Mouse (Mus musculus): ENCODE results near the gene Fhl3. TPM values are rescaled to one million over a fixed set of nuclear protein-coding genes. Genes with fewer than 3 reads are reported as not detected.
"Not testable (repeated sequence)": the region's sequence is repeated elsewhere in the genome, so short reads cannot be mapped to it uniquely, and the experiment has no call there.

Fhl3 gene
- total RNA-seq, 2 experiments from 2014 or later, result 61.2 to 65.0 TPM

DNA sequence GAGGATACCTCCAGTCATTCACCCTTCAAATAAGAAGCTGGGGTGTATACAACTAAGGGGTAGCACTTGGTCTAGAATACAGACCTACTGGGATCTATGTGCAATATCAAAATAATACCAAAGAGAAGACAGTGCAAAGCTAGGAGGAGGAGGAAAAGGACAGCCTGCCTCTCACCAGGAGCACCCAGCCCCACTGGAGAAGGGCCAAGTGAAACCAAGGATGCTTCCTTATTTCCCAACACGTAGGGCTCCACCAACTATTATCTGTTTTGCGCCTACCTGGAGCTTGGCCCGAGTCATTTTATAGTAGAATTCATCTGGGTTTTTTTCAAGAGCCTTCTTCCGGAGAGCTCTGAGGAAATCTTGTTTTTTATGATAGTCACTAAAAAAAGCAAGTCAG, 17.0 kb upstream of the Fhl3 start:
- no peak for DNase-seq

DNA sequence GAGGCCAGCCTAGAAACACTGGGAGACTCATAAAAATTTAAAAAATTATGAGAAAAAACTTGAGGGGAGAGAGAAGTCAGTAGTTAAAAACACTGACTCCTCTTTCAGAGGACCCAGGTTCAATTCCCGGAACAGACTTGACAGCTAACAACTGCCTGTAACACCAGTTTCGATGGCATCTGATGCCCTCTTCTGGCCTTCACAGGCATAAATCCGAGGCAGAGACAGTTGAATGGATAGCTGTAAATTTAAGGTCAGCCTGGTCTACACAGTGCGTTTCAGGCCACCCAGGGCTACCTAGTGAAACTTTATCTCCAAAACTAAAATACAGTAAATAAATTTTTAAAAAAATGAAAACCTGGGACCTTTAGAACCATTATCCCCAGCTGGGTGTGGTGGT, 15.5 kb upstream of the Fhl3 start:
- DNase-seq, result no peak

DNA sequence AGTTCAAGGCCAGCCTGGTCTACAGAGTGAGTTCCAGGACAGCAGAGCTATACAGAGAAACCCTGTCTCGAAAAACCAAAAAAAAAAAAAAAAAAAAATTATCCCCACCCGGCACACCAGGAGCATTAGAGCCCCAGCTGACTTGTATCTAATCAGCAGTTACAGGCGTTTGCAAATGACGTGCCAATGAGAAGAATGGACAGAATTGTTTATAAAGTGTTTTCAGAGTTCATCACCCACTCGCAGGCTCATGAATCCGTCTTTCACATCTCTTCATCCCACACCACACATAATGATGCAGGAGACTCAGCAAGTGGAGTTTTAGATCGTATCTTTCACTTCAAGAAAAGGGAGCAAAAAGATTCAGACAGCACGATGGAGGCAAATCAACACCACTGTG, 15.0 kb upstream of the Fhl3 start:
- no peak for DNase-seq

DNA sequence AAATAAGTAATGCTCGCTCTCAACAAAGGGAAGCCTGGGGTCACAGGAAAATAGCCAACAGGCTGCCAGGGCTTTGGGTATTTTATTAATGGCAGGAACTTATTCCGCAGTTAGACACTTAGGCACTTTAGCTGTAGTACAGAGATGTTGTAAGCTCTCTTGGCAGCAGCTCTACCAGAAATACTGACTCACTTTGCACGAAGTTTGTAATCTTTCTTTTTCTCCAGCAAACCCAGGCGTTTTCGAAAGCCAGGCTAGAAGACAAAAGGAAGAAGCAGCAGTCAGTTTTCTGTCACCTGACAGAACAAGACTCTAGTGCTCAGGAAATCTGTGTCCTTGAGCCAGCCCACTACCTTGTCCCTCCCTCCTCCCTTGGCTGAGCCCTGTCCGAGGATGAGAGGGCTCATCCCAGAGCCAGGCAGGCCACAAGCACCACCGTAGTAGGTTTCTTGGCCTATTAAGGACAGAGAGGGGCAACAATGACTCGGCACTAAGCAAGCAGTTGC, 14.6 kb upstream of the Fhl3 start:
- DNase-seq, result no peak

DNA sequence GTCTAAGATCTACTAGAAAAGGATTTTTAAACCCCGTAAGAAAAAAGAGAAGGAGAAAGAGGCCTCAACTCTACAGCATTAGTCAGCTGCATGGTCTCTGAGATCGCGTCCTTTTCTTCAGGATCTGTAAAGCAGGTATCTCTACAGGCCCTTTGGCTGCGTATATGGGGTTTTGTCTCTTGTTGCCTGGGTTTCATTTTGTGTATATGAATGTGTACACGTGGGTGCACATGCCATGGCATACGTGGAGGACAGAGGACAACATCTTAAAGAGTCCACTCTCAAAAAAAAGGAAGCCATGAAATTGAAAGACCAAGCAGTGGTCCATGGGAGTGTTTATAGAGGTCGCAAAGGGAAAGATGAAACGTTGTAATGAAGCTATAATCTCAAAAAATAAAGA, 9.0 kb upstream of the Fhl3 start:
- no peak for DNase-seq

DNA sequence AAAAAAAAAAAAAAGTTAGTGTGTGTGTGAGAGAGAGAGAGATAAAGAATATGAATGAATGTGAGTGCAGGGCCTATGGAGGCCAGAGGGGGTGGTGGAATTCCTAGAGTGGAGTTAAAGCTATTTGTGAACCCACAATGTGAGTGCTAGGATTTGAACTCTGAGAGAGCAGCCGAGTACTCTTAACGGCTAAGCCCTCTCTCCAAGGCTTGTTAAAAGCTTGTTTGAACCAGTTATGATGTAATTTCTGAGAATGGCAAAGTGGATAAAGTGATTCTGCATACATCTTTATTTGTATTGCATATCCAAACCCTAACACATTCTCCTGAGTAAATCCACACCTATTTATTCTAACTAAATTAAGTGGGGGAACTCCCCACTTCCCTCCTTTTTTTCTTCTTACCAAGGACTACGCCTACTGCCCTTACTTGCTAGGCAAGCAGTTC, 8.1 kb upstream of the Fhl3 start:
- no peak for DNase-seq

DNA sequence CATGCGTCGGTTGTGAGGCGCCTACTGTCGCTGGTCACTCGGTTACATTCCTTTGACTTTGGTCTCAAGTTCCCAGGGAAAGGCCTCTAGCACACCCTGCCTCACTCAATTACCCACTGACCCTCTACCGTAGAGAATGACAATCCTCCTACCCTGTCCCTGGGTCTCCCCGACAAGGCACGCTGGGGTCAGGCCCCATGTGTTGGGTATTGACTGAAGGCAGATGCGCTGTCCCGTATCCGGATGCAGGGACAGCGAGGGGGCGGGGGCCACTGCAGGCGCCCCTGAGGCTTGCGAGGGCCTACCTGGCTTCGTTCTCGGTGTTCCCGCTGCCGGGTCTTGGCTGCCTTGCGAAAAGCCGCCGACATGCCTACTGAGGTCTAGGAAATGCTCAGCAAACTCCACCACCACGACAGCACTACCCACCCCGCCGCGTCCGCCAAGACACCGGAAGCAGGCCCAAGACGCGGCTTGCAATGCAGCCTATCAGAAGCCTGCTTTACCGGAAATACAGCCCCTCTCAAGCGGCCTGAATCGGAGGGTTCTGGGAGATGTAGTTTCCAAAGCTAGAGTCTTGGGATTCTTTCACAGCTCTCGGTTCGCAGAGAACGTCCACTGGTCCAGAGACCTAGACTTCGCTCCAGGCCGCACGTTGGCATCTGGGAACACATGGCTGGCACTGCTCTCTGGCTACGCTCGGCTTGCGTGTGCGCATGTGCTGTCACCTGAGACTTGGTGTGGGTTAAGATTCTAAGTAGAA, 7.2 kb upstream of the Fhl3 start, which contains the start of gene Utp11:
Utp11 (minus strand) TSS at position 466 of the 760 bp plus-strand sequence.
- DNase-seq, result peak; percentile 79

DNA sequence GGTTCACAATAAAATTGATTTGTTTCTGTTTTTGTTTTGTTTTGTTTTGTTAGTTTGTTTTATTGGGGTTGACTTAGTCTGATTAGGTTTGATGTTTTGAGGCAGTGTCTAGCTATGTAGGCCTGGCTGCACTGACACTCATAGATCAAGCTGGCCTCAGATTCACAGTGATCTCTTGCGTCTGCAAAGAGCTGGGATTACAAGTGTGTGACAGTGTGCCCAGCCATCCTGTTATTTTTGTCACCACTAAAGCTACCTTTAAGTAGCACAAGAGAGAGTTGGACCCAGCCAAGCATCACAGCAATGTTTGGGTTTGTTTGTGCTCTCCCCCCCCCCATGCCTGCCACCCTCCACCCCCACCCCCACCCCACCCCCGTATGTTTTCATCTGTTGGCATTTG, 5.9 kb upstream of the Fhl3 start:
- DNase-seq, result no peak

DNA sequence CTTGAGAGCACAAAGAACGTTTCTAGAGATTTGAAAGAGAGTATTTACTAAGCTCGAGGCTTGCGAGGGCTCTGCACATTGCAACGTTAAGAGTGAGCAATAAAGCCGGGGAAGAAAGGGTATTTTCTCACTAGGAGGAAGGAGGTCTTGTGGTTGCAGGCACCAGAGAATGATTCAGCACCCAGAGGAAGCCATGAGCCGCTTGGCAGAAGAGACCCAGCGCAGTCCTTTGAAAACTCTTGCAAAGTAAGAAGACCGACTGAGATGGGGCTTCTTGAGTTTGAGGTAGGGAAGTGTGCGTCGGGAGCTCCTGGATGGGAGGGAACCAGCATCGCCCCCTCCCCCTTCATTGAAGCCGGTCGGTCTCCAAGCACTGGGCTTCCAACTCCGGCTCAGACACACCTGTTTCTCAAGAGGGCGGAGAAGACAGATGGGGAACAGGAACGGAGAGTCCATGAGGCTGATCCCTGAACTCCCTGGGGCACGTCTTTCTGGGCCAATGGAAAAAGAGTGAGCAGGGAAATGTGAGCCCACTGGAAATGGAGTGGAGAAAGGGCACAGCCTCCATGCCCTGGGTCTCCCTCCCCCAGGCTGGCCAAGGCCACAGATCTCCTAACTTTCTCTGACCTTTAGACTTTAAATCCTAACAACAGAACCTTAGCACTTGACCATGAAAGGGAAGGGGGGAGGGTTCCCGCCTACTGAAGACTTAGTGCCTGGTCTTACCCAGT, 4.5 kb upstream of the Fhl3 start:
- DNase-seq, result no peak

DNA sequence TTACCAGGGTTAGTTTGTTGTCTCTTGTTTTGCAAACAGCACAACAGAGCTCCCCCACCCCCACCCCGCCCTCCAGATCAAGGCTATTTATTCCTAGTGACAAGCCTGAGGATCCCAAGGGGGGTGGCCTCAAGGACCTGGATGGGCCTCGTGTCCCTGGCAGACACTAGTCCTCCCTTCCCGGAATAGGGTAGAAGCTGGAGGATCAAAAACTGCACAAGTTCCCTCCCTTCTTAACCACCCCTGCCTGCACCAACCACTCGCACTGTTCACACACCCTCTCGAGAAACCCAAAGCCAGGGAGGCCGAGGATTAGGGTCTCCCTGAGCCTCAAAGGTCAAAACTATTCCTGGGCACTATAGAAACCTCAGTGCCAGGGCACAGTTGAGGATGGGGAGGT, 710 bp upstream of the Fhl3 start:
- DNase-seq, result peak; percentile 13

DNA sequence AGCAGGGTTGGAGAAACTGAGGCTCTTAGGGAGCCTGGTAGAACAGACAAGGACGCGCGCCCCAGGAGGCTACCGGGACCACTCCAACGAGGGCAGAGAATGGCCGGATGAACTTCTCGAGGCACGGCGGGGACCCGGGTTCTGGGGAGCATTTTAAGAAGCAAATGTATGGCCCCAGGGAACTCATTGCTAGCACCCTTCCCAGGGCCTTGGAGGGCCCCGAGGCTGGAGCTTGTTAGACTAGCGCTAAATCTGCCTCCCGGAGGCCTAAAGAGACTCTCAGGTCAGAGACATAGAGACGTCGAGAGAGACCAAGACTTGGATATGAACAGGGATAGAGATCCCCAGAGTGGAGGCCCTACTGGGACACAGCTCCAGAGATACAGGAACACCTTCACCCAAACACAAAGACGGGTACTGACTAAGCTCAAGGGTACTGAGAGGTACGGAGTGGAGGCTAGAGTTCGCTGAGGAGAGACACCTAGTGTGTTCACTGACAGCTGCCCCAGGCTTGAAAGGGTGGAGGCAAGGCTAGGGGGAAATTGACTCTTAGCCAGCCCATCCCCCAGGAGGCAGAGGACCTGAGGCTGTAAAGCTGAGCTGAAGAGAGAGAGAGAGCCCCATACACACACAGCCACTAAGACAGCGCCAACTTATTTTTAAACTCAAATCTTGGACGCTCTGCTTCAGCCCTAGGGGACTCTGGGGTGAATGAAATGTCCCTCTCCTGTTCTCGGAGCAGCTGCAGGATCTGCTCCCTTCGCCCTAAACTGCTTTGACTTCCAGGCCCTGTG, 748 bp downstream of the Fhl3 start:
- peak; percentile 49 for DNase-seq

DNA sequence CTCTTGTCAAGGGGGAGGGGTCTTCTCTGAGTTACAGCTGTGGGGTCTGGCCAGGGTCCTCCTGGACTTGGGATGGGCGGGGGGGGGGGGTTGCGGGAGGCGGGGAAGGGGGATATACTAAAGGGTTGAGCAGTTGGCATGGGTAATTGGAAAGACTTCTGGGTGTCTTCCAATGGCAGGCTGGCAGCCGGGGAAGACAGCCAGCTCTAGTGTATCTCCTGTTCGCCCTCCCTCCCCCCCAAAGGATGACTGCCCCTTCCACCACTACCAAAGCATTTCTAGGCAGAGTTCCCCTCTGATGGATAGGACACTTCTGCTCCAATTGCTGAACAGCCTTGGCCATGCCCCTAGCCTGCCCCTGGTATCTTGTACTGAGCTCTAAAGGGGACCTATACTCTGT, 1.4 kb downstream of the Fhl3 start:
- peak; percentile 39 for DNase-seq

DNA sequence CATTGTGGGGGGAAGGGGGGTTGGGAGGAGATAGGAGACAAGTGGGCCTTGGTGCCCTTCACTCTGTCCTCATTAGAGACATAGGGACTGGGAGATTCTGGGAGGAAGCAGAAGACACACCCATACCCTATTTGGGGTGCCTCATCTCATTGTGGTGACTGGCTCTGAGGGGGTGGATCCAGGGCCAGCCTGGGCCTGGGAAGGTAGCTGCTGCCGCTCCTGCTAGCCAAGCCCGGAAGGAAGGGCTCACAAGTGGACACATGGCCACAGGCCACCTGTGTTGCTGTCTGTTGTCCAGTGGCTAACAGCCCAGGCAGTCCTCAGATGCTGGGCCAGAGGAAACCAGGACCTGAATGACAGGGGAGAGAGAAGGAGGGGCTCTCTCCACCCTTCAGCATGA, 2.9 kb downstream of the Fhl3 start:
- peak; percentile 37 for DNase-seq

DNA sequence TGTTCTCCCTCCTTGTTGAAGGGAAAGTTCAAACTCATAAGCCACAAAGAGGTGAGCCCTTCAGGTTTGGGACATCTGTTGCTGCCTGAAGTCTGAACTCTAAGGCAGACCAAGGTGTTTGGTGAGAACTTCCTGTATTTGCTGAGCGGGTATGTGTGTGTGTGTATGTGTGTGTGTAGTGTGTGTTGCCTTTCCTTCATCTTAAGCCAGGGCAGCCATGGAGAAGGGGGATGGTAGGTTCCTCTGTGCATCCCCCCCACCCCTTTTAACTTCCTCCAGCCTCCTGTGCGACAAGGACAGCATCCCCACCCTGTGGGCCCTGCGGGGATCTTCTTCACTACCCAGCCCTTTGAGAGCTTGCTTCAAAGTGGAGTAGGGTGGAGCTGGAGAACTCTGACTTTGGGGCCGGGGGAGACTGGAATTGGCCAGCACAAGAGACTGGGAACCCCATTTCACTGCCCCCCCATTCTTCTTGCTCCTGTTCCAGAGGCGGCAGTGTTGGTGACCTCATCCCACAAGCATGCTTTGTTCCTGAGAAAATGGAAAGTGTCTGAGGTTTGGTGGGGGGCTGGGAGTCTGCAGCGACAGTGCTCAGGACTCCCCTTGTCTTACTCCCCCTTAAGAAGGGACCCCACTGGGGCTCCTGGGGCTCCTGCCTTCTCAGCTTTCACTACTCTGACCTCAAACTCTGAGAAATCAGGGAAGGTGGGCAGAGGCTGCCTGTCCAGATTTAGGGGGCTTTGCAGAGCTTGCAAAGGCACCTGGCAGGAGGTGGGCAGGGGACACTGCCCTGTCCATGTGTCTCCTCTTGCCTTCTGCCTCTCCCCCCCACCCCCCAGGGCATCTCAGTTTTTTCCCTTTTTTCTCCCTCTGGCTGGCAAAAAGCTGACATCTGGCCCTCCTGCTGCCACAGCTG, 3.6 kb downstream of the Fhl3 start:
- no peak for DNase-seq

DNA sequence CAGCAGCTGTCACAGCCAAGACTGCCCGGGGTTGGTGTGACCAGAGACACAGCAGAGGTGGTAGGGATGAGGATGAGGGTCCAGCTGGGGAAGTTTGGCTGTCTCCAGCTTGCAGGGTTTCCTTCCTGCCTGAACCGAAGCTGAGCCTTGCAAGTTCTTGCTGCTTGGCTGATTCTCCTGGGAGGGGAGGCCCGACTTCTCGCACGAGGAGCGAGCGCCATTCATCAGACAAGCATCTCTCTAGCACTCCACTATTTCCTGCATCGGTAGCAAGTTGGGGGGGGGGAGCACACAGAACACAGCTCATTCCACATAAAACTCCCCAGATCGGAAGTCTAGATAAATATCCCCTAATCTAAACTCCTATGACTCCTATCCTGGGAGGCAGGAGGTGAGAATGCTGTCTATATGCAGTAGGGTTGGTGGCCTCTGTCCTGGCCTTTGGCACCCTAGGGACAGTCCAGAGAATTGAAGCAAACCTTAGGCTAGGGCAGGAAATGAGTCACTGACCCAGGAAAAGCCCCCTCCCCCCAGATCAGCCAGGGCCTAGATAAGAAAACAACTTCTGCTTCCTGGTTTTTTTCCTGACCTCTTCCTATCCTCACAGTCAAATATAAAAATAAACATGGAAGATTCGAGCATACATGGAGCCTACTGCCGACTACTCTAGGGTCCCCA, 4.4 kb downstream of the Fhl3 start:
- peak; percentile 43 for DNase-seq

DNA sequence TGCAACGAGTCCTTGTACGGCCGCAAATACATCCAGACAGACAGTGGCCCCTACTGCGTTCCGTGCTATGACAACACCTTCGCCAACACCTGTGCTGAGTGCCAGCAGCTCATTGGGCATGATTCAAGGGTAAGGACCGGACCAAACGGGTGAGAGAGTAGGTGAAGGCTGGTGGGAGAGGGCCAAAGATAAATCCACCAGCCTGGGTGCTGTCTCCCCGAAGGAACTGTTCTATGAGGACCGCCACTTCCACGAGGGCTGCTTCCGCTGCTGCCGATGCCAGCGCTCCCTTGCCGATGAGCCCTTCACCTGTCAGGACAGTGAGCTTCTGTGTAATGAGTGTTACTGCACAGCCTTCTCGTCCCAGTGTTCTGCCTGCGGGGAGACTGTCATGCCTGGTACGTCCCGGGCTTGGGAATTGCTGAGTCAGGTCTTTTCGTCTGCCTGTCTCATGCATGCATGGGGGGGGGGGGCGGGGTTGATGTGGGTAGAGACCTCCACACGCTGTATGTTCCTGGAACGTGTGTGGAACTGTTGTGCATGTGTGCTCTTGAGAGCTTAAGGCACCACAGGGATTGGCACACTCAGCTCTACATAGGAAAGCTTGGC, 5.3 kb downstream of the Fhl3 start:
- no peak for DNase-seq

DNA sequence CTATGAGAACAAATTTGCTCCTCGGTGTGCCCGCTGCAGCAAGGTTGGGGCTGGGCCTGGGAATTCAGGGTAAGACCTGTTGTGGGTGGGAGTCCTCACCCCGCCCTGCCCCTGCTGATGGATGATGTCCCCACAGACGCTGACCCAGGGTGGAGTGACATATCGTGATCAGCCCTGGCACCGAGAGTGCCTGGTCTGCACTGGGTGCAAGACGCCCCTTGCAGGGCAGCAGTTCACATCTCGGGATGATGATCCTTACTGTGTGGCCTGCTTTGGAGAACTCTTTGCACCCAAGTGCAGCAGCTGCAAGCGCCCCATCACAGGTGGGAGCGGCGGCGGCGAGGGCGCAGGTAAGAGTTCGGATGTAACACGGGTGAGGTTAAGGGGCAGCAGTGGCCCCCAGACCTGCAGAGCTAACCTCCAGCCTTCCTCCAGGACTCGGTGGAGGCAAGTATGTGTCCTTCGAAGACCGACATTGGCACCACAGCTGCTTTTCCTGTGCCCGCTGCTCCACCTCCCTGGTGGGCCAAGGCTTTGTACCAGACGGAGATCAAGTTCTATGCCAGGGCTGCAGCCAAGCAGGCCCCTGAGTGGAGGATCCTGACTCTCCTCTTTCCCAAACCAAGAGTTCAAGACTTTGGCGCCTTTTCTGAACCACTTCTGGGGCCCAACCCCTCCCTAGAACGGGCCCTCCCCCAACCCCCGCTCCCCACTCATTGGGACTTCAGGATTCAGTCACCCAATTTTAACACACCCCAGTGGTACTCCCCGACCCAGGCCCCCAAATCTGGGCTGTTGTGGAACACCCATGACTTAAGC, 7.1 kb downstream of the Fhl3 start:
- not testable (repeated sequence) for DNase-seq

DNA sequence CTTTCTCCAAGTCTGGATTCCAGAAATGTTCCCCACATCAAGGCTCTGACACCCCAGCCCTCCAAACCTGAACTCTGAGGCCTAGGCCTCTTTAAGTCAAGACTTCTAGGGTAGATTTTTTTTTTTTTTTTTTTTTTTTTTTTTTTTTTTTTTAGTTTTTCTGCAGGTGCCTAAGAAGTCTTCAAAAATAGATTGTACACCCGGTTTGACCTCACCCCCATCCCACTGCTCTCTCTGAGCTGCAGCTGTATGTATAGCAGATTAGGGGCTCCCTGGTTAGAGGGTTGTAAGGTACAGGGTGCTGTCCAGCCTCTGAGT, 7.7 kb downstream of the Fhl3 start:
- DNase-seq, result not testable (repeated sequence)
